Mouse (Mus musculus): ENCODE results near the gene Gm20683. TPM values are rescaled to one million over a fixed set of nuclear protein-coding genes. Genes with fewer than 3 reads are reported as not detected.

Gm20683 gene
- total and polyA plus RNA-seq, 3 experiments: 4.9 to 6.8 TPM; not detected in 1

DNA sequence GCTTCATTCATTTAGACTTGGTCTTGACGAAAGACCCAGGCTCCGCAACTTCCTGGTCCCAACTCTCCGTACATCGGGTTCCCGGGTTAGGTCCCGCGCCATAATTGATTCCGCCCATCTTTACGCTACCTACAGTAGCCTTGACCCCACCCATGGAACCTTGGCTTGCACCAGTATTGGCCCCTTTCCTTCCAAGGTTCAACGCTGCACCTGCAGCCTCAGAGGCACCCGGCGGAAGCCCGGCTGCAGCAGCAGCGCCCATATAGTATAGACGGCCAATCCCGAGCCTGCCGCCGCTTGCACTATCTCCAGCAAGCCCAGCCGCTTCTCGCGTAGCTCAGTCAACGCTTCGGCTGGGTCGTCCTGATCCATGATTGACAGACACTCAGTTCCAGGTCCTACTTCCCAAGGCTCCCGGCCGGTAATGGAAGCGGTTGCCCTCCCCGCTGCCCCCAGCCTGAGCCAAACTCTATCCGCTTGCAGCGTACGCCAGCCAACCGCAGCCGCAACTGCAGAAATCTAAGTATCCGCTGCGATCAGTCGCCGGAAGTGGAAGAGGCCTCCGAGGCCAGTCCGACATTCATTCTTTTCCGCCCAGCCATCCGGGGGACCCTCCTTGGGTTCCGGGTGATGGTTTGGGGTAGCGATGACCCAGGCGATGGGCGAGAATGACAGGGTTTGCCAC, 49.6 kb downstream of the Gm20683 start:
- peak; percentile 95 for DNase-seq (ENCODE audit: low read depth, low spot score)
- Histone ChIP-seq H3K36me3 (ENCODE audit: control insufficient read depth in 1 of 2, insufficient read depth in 2 of 2, low read length in 2 of 2) (peaks cover 0 to 5% of the 10 kb centered on the region in 2 experiments; a peak in 1 of 4 replicates), H3K27me3 (ENCODE audit: control insufficient read depth in 1 of 2, insufficient read depth in 2 of 2, low read length in 2 of 2) (no peaks in the 10 kb centered on the region), H3K27ac (ENCODE audit: control insufficient read depth, low read depth, low read length) (peak overlapping the region; percentile 97), H3K79me2 (ENCODE audit: control insufficient read depth, insufficient read depth, low read length, poor library complexity) (peaks cover 20% of the 10 kb centered on the region), H3K4me3 (ENCODE audit: control insufficient read depth in 1 of 2, insufficient read depth in 1 of 2, low read depth in 2 of 2, low read length in 2 of 2) (peak overlapping the region; percentile 67 to 84), H3K4me1 (ENCODE audit: control insufficient read depth in 1 of 2, insufficient read depth in 2 of 2, low read length in 2 of 2) (peaks cover 0 to 24% of the 10 kb centered on the region in 2 experiments; a peak in 2 of 4 replicates), H3K9ac (ENCODE audit: control insufficient read depth, low read depth, low read length, poor library complexity, severe bottlenecking) (peak overlapping the region; percentile 87), H3K9me3 (replicated peaks; ENCODE audit: insufficient read depth, low read length) (no peaks in the 10 kb centered on the region)
- peak; percentile 1; the same call in 1 of the 2 replicates for TF ChIP-seq GATA1 (IDR thresholded peaks at IDR 0.05; ENCODE audit: low read depth, low read length)
- TF ChIP-seq SIN3A (IDR thresholded peaks at IDR 0.05; ENCODE audit: low read length): peak; percentile 81
- TF ChIP-seq USF2 (IDR thresholded peaks at IDR 0.05; ENCODE audit: borderline replicate concordance in 1 of 2, insufficient read depth in 1 of 2, low read depth in 1 of 2, low read length in 2 of 2): no peak
- TF ChIP-seq RAD21 (IDR thresholded peaks at IDR 0.05; ENCODE audit: low read depth, low read length): no peak
- peak; percentile 86 for TF ChIP-seq NELFE (IDR thresholded peaks at IDR 0.05; ENCODE audit: low read depth, low read length)
- TF ChIP-seq ELF1 (IDR thresholded peaks at IDR 0.05; ENCODE audit: low read depth, low read length): peak; percentile 80
- no peak for TF ChIP-seq JUND (IDR thresholded peaks at IDR 0.05; ENCODE audit: low read depth, low read length)
- TF ChIP-seq POLR2AphosphoS2 (IDR thresholded peaks at IDR 0.05; ENCODE audit: low read length): peak; percentile 80
- TF ChIP-seq NRF1 (IDR thresholded peaks at IDR 0.05; ENCODE audit: insufficient read depth, low read depth, low read length, poor library complexity, severe bottlenecking): peak; percentile 32; the same call in 1 of the 2 replicates
- TF ChIP-seq UBTF (IDR thresholded peaks at IDR 0.05; ENCODE audit: borderline replicate concordance, insufficient read depth, low read depth, low read length): 0 out of 2 replicates have a peak, but pooled peaks have one; percentile 67
- TF ChIP-seq MXI1 (IDR thresholded peaks at IDR 0.05; ENCODE audit: low read depth, low read length): peak; percentile 43; the same call in 1 of the 2 replicates
- TF ChIP-seq HCFC1 (IDR thresholded peaks at IDR 0.05; ENCODE audit: low read depth, low read length): peak; percentile 92
- TF ChIP-seq EP300 (IDR thresholded peaks at IDR 0.05; ENCODE audit: low read depth in 1 of 2, low read length in 2 of 2): peak in 1 of 2 experiments; percentile 36; a peak in 2 of 4 replicates
- peak; percentile 49; the same call in 1 of the 2 replicates for TF ChIP-seq ETS1 (IDR thresholded peaks at IDR 0.05; ENCODE audit: low read depth, low read length)
- peak; percentile 89 for TF ChIP-seq TBP (IDR thresholded peaks at IDR 0.05; ENCODE audit: low read depth, low read length)
- peak; percentile 64 for TF ChIP-seq TCF12 (IDR thresholded peaks at IDR 0.05; ENCODE audit: low read depth, low read length)
- no peak for TF ChIP-seq CHD2 (IDR thresholded peaks at IDR 0.05; ENCODE audit: low read length)
- peak; percentile 6; the same call in 1 of the 2 replicates for TF ChIP-seq MAZ (IDR thresholded peaks at IDR 0.05; ENCODE audit: low read depth, low read length)
- TF ChIP-seq POLR2A (IDR thresholded peaks at IDR 0.05; ENCODE audit: control insufficient read depth in 1 of 2, insufficient read depth in 1 of 2, low read depth in 1 of 2, low read length in 2 of 2, poor library complexity in 1 of 2): peak; percentile 55 to 82; a peak in 3 of 4 replicates
